Mouse (Mus musculus): ENCODE data around the gene Brca2. TPM values are rescaled to one million over a fixed set of nuclear protein-coding genes. Genes with fewer than 3 reads are reported as not detected.

Brca2 gene
- total and polyA plus RNA-seq, 3 experiments = 13.8 to 24.0 (median 17.1) TPM

DNA sequence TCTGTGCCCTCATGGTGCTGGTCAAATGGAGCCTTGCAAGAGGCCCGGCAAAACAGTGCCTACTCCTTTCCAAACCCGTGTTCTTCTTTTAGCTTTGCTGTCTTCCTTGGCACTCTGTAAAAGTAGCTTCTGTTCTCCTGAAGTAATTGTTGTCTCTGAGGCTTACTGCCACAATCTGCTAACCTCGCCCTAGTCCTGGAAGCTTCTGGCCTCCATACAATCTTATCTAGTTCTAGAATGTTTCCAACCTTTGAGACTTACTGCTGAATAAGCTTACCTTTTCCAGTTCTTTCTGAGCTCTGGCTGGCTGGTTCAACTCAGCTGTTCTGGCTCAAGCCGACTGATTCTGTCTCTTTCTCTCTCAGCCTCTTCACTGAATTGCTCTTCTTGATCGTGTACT, 39.4 kb downstream of the Brca2 start:
- H3K27me3 ChIP-seq (replicated peaks) = no peaks in the 10 kb centered on the region
- H3K4me2 ChIP-seq (ENCODE audit: insufficient read depth, low read depth, poor library complexity, severe bottlenecking) = no peak overlapping the region
- H3K4me3 ChIP-seq (replicated peaks in 1 of 3; ENCODE audit: low read depth in 2 of 3, low read length in 2 of 3, poor library complexity in 1 of 3) = no peak overlapping the region
- peaks cover 50 to 92% of the 10 kb centered on the region in 2 experiments for H3K36me3 ChIP-seq (replicated peaks in 1 of 2; ENCODE audit: control insufficient read depth in 1 of 2, insufficient read depth in 1 of 2, low read length in 1 of 2)
- in situ Hi-C loops (cut with MboI; ENCODE audit: low pct_ligation_motif_present, low pct_unique_long_range_greater_than_20kb, low sequenced_read_pairs) (no loop called here), dilution Hi-C loops (cut with MboI; ENCODE audit: extremely low pct_ligation_motif_present, extremely low pct_unique_long_range_greater_than_20kb, low sequenced_read_pairs) (no loop called here)
- peaks cover 0 to 3% of the 10 kb centered on the region in 2 experiments; a peak in 2 of 4 replicates for H3K4me1 ChIP-seq (ENCODE audit: control insufficient read depth in 1 of 2, insufficient read depth in 2 of 2)
- H3K27ac ChIP-seq (ENCODE audit: insufficient read depth, low read depth) = no peak overlapping the region
- no peak for DNase-seq (ENCODE audit: extremely low read depth)
- TF ChIP-seq NELFE (IDR thresholded peaks at IDR 0.05; ENCODE audit: low read depth, low read length) (no peak), JUN (IDR thresholded peaks at IDR 0.05; ENCODE audit: insufficient read depth, low read depth, low read length) (no peak), PAX5 (IDR thresholded peaks at IDR 0.05; ENCODE audit: low read length) (no peak)
- H3K9me3 ChIP-seq (replicated peaks; ENCODE audit: low read length) = no peaks in the 10 kb centered on the region
- no peaks in the 10 kb centered on the region; the same call in 1 of the 2 replicates for H3K79me2 ChIP-seq (replicated peaks; ENCODE audit: control insufficient read depth, extremely low read depth, insufficient read depth, poor library complexity, severe bottlenecking)
- no peak overlapping the region for H3K9ac ChIP-seq (ENCODE audit: insufficient read depth, low read depth)

DNA sequence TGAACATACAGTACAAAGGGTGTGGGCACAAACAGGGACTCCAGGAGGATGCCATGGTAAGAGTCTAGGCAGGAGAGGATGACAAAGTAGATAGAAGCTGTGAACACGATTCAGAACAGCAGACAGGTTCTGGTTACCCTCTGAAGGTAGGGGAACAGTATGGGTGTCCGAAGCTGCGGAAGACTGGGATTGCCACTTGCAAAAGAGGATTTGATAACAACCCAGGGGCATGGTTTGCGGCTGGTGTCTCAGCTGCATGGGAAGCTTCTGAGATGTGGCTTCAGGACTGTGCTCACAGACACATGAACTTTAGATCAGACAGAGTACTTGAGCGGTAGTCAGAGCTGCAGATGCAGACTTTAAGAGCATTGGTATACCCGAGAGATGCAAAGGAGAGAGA, 42.0 kb downstream of the Brca2 start:
- Histone ChIP-seq H3K9me3 (replicated peaks; ENCODE audit: low read length) (no peaks in the 10 kb centered on the region), H3K79me2 (replicated peaks; ENCODE audit: control insufficient read depth, extremely low read depth, insufficient read depth, poor library complexity, severe bottlenecking) (no peaks in the 10 kb centered on the region; the same call in 1 of the 2 replicates), H3K4me2 (ENCODE audit: insufficient read depth, low read depth, poor library complexity, severe bottlenecking) (no peak overlapping the region), H3K27ac (ENCODE audit: insufficient read depth, low read depth) (no peak overlapping the region), H3K4me1 (ENCODE audit: control insufficient read depth in 1 of 2, insufficient read depth in 2 of 2) (peaks cover 0 to 3% of the 10 kb centered on the region in 2 experiments; a peak in 2 of 4 replicates), H3K27me3 (replicated peaks) (no peaks in the 10 kb centered on the region), H3K36me3 (replicated peaks in 1 of 2; ENCODE audit: control insufficient read depth in 1 of 2, insufficient read depth in 1 of 2, low read length in 1 of 2) (peaks cover 61 to 92% of the 10 kb centered on the region in 2 experiments), H3K9ac (ENCODE audit: insufficient read depth, low read depth) (no peak overlapping the region), H3K4me3 (replicated peaks in 1 of 3; ENCODE audit: low read depth in 2 of 3, low read length in 2 of 3, poor library complexity in 1 of 3) (no peak overlapping the region)
- dilution Hi-C loops (cut with MboI; ENCODE audit: extremely low pct_ligation_motif_present, extremely low pct_unique_long_range_greater_than_20kb, low sequenced_read_pairs) = no loop called here
- in situ Hi-C loops (cut with MboI; ENCODE audit: low pct_ligation_motif_present, low pct_unique_long_range_greater_than_20kb, low sequenced_read_pairs) = no loop called here
- TF ChIP-seq POLR2A (IDR thresholded peaks at IDR 0.05; ENCODE audit: low read depth, low read length) = no peak
- no peak for TF ChIP-seq SIN3A (IDR thresholded peaks at IDR 0.05; ENCODE audit: low read length)
- TF ChIP-seq HCFC1 (IDR thresholded peaks at IDR 0.05; ENCODE audit: low read depth, low read length) = no peak
- TF ChIP-seq SMC3 (IDR thresholded peaks at IDR 0.05; ENCODE audit: low read depth, low read length) = no peak
- TF ChIP-seq MAX (IDR thresholded peaks at IDR 0.05; ENCODE audit: low read length) = no peak
- no peak for TF ChIP-seq CHD2 (IDR thresholded peaks at IDR 0.05; ENCODE audit: low read length)
- no peak for TF ChIP-seq RAD21 (IDR thresholded peaks at IDR 0.05; ENCODE audit: low read depth, low read length)
- no peak for TF ChIP-seq ELF1 (IDR thresholded peaks at IDR 0.05; ENCODE audit: low read depth, low read length)
- TF ChIP-seq PAX5 (IDR thresholded peaks at IDR 0.05; ENCODE audit: low read length) = no peak
- no peak for TF ChIP-seq EP300 (IDR thresholded peaks at IDR 0.05; ENCODE audit: low read length)
- no peak for DNase-seq (ENCODE audit: extremely low read depth)

DNA sequence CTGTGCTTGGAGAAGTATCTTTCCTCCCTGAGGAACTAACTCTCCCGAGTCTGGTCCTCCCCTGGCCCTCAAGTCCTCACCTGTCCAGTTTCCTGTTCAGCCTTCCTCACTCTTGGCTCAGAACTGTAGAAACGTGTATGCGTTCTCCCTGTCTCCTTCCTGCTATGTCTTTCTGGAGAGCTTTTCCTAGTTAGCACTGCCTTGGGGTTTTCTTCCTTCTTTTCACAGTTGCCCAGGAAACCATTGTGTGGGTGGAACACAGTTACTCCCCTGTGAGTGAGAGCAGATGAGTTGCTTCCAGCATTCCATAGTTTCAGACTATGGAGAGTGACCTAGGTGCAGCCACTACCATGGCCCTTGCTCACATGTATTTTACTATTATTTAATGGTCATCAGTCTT, 43.8 kb downstream of the Brca2 start:
- H3K9ac ChIP-seq (ENCODE audit: insufficient read depth, low read depth) = no peak overlapping the region
- no peaks in the 10 kb centered on the region for H3K27me3 ChIP-seq (replicated peaks)
- no peak overlapping the region for H3K27ac ChIP-seq (ENCODE audit: insufficient read depth, low read depth)
- H3K9me3 ChIP-seq (replicated peaks; ENCODE audit: low read length) = no peaks in the 10 kb centered on the region
- no peaks in the 10 kb centered on the region; the same call in 1 of the 2 replicates for H3K79me2 ChIP-seq (replicated peaks; ENCODE audit: control insufficient read depth, extremely low read depth, insufficient read depth, poor library complexity, severe bottlenecking)
- H3K4me1 ChIP-seq (ENCODE audit: control insufficient read depth in 1 of 2, insufficient read depth in 2 of 2) = no peaks in the 10 kb centered on the region
- H3K4me3 ChIP-seq (replicated peaks in 1 of 3; ENCODE audit: low read depth in 2 of 3, low read length in 2 of 3, poor library complexity in 1 of 3) = no peak overlapping the region
- H3K4me2 ChIP-seq (ENCODE audit: insufficient read depth, low read depth, poor library complexity, severe bottlenecking) = no peak overlapping the region
- no peak for DNase-seq (ENCODE audit: extremely low read depth)
- peaks cover 63 to 93% of the 10 kb centered on the region in 2 experiments for H3K36me3 ChIP-seq (replicated peaks in 1 of 2; ENCODE audit: control insufficient read depth in 1 of 2, insufficient read depth in 1 of 2, low read length in 1 of 2)
- dilution Hi-C loops (cut with MboI; ENCODE audit: extremely low pct_ligation_motif_present, extremely low pct_unique_long_range_greater_than_20kb, low sequenced_read_pairs) = no loop called here
- no peak for TF ChIP-seq TBP (conservative IDR thresholded peaks at IDR 0.05; ENCODE audit: low read depth, low read length)
- TF ChIP-seq MYC (IDR thresholded peaks at IDR 0.05; ENCODE audit: low read depth, low read length) = no peak
- no peak for TF ChIP-seq MXI1 (IDR thresholded peaks at IDR 0.05; ENCODE audit: low read depth, low read length)
- no peak for TF ChIP-seq HCFC1 (IDR thresholded peaks at IDR 0.05; ENCODE audit: low read depth, low read length)
- no peak for TF ChIP-seq JUN (IDR thresholded peaks at IDR 0.05; ENCODE audit: insufficient read depth, low read depth, low read length)
- TF ChIP-seq MEF2A (IDR thresholded peaks at IDR 0.05; ENCODE audit: borderline replicate concordance, low read depth, low read length) = no peak
- in situ Hi-C loops (cut with MboI; ENCODE audit: low pct_ligation_motif_present, low pct_unique_long_range_greater_than_20kb, low sequenced_read_pairs) = no loop called here
